In the genomic region with DNA sequence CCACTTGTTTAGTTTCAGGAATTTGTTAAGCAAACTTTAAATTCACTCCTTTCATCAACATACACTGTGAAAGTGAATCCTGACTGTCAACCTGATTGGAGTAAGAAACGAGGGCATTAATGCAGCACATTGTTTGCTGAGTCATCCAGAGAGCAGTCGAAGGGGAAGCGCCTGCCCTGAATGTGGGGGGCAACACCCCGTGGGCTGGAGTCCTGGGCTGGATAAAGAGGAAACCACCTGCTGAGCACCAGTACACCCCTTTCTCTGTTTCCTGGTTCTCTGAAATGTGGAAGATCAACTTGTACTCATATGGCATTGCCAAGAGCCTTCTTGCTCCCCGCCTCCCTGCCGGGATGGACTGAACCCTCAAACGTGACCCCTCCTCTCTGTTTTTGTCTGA, we compare ENCODE assay signal across 22 mouse cellular contexts. TPM values are rescaled to one million over a fixed set of nuclear protein-coding genes. Genes with fewer than 3 reads are reported as not detected.
DNase-seq lines count a peak whose midpoint lies in the region; ATAC-seq and TF ChIP-seq lines count a peak whose summit lies in the region.
"Had no signal": no experiment of that assay in that cellular context is flagged by ENCODE, and none has a peak within 500 bp of the region (broad histone marks: within the 10 kb centered on the region; RNA-seq: fewer than 3 reads in every experiment).

No protein-coding gene starts in this region.

- no peaks in the 10 kb centered on the region; the same call in 1 of the 2 replicates for H3K4me1 ChIP-seq in liver, embryonic 12.5 days
- no peaks in the 10 kb centered on the region for H3K4me1 ChIP-seq in stomach, postnatal 0 days (replicated peaks; ENCODE audit: control insufficient read depth, insufficient read depth)
- H3K4me1 ChIP-seq: forebrain, embryonic 10.5 days; hindbrain, embryonic 13.5 days; intestine, embryonic 15.5 days; kidney, embryonic 15.5 days; liver, embryonic 15.5 days had no signal

- no peak for TF ChIP-seq EP300 in stomach, postnatal 0 days (optimal IDR thresholded peaks at IDR 0.05)

- ATAC-seq in liver, embryonic 12.5 days, result no peak
- peak; percentile 94 for ATAC-seq in megakaryocyte, adult 5-6 weeks (ENCODE audit: poor library complexity, severe bottlenecking)
- no peak for ATAC-seq in stomach, postnatal 0 days (ENCODE audit: low FRiP score, low TSS enrichment)
- ATAC-seq: lung, postnatal 0 days had no signal

- H3K36me3 ChIP-seq in liver, embryonic 12.5 days, result peaks cover 16% of the 10 kb centered on the region
- H3K36me3 ChIP-seq in stomach, postnatal 0 days (ENCODE audit: control insufficient read depth, insufficient read depth, low read length), result no peaks in the 10 kb centered on the region
- H3K36me3 ChIP-seq: intestine, embryonic 15.5 days; liver, embryonic 15.5 days had no signal

- no peak overlapping the region for H3K4me2 ChIP-seq in liver, embryonic 12.5 days
- H3K4me2 ChIP-seq in stomach, postnatal 0 days (replicated peaks; ENCODE audit: low read depth), result no peak overlapping the region
- H3K4me2 ChIP-seq: hindbrain, embryonic 13.5 days; intestine, embryonic 15.5 days; kidney, embryonic 15.5 days; liver, embryonic 15.5 days had no signal

- DNase-seq in liver, result peak; percentile 23
- peak; percentile 84 for DNase-seq in MEL-GATA-1-ER (ENCODE audit: extremely low read depth, low read depth)
- no peak for DNase-seq in stomach, postnatal 0 days (ENCODE audit: low spot score)
- DNase-seq in kidney, adult 18-20 months, result no peak
- no peak for DNase-seq in gastrocnemius, postnatal 25 days
- DNase-seq in neural tube, embryonic 10.5 days (ENCODE audit: extremely low spot score, low spot score), result no peak
- DNase-seq: adrenal gland, postnatal 25 days; B cell, adult 2 months; cerebellum, adult 18-20 months; cerebellum, postnatal 36 days; gastrocnemius, postnatal 10 days; heart, postnatal 10 days; thymus, adult 2 months had no signal

- H3K27me3 ChIP-seq in liver, embryonic 12.5 days (replicated peaks), result no peaks in the 10 kb centered on the region
- H3K27me3 ChIP-seq in stomach, postnatal 0 days (ENCODE audit: control insufficient read depth, insufficient read depth, low read length), result no peaks in the 10 kb centered on the region
- H3K27me3 ChIP-seq: hindbrain, embryonic 13.5 days; intestine, embryonic 15.5 days; kidney, embryonic 15.5 days; liver, embryonic 15.5 days had no signal

- H3K27ac ChIP-seq in liver, embryonic 12.5 days, result no peak overlapping the region
- H3K27ac ChIP-seq in stomach, postnatal 0 days (replicated peaks), result peak overlapping the region; percentile 40; the same call in 1 of the 2 replicates
- H3K27ac ChIP-seq: forebrain, embryonic 10.5 days; hindbrain, embryonic 13.5 days; intestine, embryonic 15.5 days; kidney, embryonic 15.5 days; liver, embryonic 15.5 days; midbrain, embryonic 10.5 days had no signal

- no peak overlapping the region for H3K4me3 ChIP-seq in liver, embryonic 12.5 days
- H3K4me3 ChIP-seq in stomach, postnatal 0 days (ENCODE audit: low read depth, low read length), result no peak overlapping the region
- H3K4me3 ChIP-seq: forebrain, embryonic 10.5 days; hindbrain, embryonic 13.5 days; intestine, embryonic 15.5 days; kidney, embryonic 15.5 days; liver, embryonic 15.5 days; midbrain, embryonic 10.5 days had no signal

- H3K9ac ChIP-seq in liver, embryonic 12.5 days, result no peak overlapping the region
- no peak overlapping the region for H3K9ac ChIP-seq in stomach, postnatal 0 days (ENCODE audit: low read length)
- H3K9ac ChIP-seq: hindbrain, embryonic 13.5 days; intestine, embryonic 15.5 days; kidney, embryonic 15.5 days; liver, embryonic 15.5 days had no signal

- H3K9me3 ChIP-seq in liver, embryonic 12.5 days (replicated peaks), result no peaks in the 10 kb centered on the region
- no peaks in the 10 kb centered on the region for H3K9me3 ChIP-seq in stomach, postnatal 0 days (ENCODE audit: control insufficient read depth, low read length)
- H3K9me3 ChIP-seq: forebrain, embryonic 10.5 days; hindbrain, embryonic 13.5 days; intestine, embryonic 15.5 days; kidney, embryonic 15.5 days; liver, embryonic 15.5 days; midbrain, embryonic 10.5 days had no signal

- WGBS in liver, embryonic 12.5 days (ENCODE audit: insufficient replicate concordance), result 45% methylated on average over 7 of the region's 7 CpGs
- WGBS in stomach, postnatal 0 days, result 71% methylated on average over 7 of the region's 7 CpGs

- no peak for TF ChIP-seq CTCF in stomach, postnatal 0 days (IDR thresholded peaks at IDR 0.05; ENCODE audit: low read depth)

RNA-seq across cellular contexts. Expression of a gene that starts 27.2 kb away (rescaled TPM):
- 15.2 and 15.3 TPM in 2 replicates for polyA plus RNA-seq in liver, embryonic 12.5 days (2016; fragmentation: Nextera tagmentation; extraction: Ambion mirVana)
- 5.7 and 8.0 TPM in 2 replicates for total RNA-seq in megakaryocyte, adult 5-6 weeks (2015)
- 3.1 and 4.9 TPM in 2 replicates for total RNA-seq in megakaryocyte, adult 5-6 weeks (2017)
- polyA plus RNA-seq in stomach, postnatal 0 days (2015; fragmentation: Nextera tagmentation; extraction: Ambion mirVana), result 31.0 and 31.6 TPM in 2 replicates
- total RNA-seq in gastrocnemius, postnatal 25 days (2021), result 10 to 100 TPM; 37.5 to 42.2 TPM

Comparison
In these comparisons a context has a peak if more than half of its experiments do, and no peak if none do; other contexts are left out.
1. DNase-seq: peak in liver (single experiment) and MEL-GATA-1-ER (single experiment); none in stomach, postnatal 0 days (single experiment), kidney, adult 18-20 months (single experiment), gastrocnemius, postnatal 25 days (single experiment) and neural tube, embryonic 10.5 days (single experiment).
2. RNA of a gene that starts 27.2 kb away (total RNA-seq): 37.5 to 42.2 TPM in gastrocnemius, postnatal 25 days; 3.1 to 8.0 TPM in megakaryocyte, adult 5-6 weeks; every median in the first group is over 4 times any median in the second.